Comparison of ENCODE assay signal across 10 mouse cellular contexts in the genomic region with DNA sequence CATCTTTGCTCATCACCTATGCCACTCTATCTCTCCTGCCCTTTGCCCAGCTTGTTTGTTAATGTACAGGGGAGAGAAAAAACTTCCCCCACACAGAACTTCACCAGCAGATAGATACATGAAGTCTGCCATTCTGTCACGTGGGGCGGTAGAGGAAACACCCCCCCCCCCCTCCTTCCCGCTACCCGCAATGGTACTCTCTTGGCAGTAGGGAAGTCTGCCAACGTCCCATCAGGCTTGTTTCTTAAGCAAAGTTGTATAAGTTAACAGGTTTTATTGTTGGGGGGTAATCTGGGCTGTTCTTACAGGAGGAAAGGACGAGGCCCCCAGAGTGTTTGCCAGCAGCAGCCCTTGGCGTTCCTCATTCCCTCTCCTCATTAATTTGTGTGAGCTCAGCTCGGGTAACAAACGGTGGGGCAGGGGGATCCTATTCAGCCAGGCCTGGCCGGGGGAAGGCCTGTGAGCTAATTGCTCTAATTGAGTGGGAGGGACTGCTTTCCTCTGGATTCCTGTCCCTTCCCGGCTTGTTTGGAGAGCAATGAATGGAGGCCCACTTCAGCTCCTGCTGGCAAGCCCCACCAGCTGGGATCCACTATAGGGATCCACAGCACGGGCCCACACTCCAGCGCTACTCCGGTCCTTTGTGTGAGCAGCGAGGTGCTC.
DNase-seq lines count a peak whose midpoint lies in the region; ATAC-seq and TF ChIP-seq lines count a peak whose summit lies in the region.
"Had no signal": no experiment of that assay in that cellular context is flagged by ENCODE, and none has a peak within 500 bp of the region (broad histone marks: within the 10 kb centered on the region; RNA-seq: fewer than 3 reads in every experiment).

No protein-coding gene starts in this region.

- no peak overlapping the region for H3K27ac ChIP-seq in intestine, embryonic 14.5 days (ENCODE audit: low read depth)
- no peak overlapping the region for H3K27ac ChIP-seq in intestine, postnatal 0 days (ENCODE audit: low read depth, low read length)
- peak overlapping the region; percentile 4; the same call in 1 of the 2 replicates for H3K27ac ChIP-seq in hindbrain, embryonic 11.5 days (ENCODE audit: low read depth, low read length)
- H3K27ac ChIP-seq in midbrain, embryonic 11.5 days (ENCODE audit: low read depth, low read length) = peak overlapping the region; percentile 33; the same call in 1 of the 2 replicates
- H3K27ac ChIP-seq in gastrocnemius, adult 2 months = no peak overlapping the region

- no peak overlapping the region for H3K4me3 ChIP-seq in intestine, embryonic 14.5 days (ENCODE audit: low read depth, low read length)
- no peak overlapping the region for H3K4me3 ChIP-seq in intestine, postnatal 0 days (ENCODE audit: low read depth, low read length)
- H3K4me3 ChIP-seq in hindbrain, embryonic 11.5 days (ENCODE audit: low read depth, low read length) = no peak overlapping the region
- H3K4me3 ChIP-seq in midbrain, embryonic 11.5 days (ENCODE audit: low read depth, low read length) = no peak overlapping the region
- no peak overlapping the region for H3K4me3 ChIP-seq in gastrocnemius, adult 2 months

- H3K4me1 ChIP-seq in intestine, embryonic 14.5 days (replicated peaks; ENCODE audit: control insufficient read depth, insufficient read depth, low read length) = peaks cover 11% of the 10 kb centered on the region
- no peaks in the 10 kb centered on the region for H3K4me1 ChIP-seq in intestine, postnatal 0 days (replicated peaks; ENCODE audit: control insufficient read depth, insufficient read depth, low read length)
- H3K4me1 ChIP-seq in hindbrain, embryonic 11.5 days (replicated peaks; ENCODE audit: control insufficient read depth, insufficient read depth, low read length) = 0 out of 2 replicates have a peak, but pooled peaks cover 4% of the 10 kb centered on the region
- H3K4me1 ChIP-seq in midbrain, embryonic 11.5 days (ENCODE audit: control insufficient read depth, insufficient read depth, low read length) = peaks cover 12% of the 10 kb centered on the region; the same call in 1 of the 2 replicates

- 35% methylated on average over 15 of the region's 15 CpGs for WGBS in intestine, embryonic 14.5 days
- WGBS in intestine, postnatal 0 days = 54% methylated on average over 15 of the region's 15 CpGs
- 13% methylated on average over 14 of the region's 15 CpGs for WGBS in hindbrain, embryonic 11.5 days
- 22% methylated on average over 15 of the region's 15 CpGs for WGBS in midbrain, embryonic 11.5 days

- no peak overlapping the region for H3K9ac ChIP-seq in intestine, embryonic 14.5 days (ENCODE audit: low read length)
- H3K9ac ChIP-seq in intestine, postnatal 0 days (ENCODE audit: low read depth, low read length) = no peak overlapping the region
- peak overlapping the region; percentile 24; the same call in 1 of the 2 replicates for H3K9ac ChIP-seq in hindbrain, embryonic 11.5 days (ENCODE audit: low read depth, low read length)
- peak overlapping the region; percentile 42; the same call in 1 of the 2 replicates for H3K9ac ChIP-seq in midbrain, embryonic 11.5 days (ENCODE audit: low read length)

- H3K27me3 ChIP-seq in intestine, embryonic 14.5 days (replicated peaks; ENCODE audit: control insufficient read depth, insufficient read depth, low read length) = no peaks in the 10 kb centered on the region
- H3K27me3 ChIP-seq in intestine, postnatal 0 days (replicated peaks; ENCODE audit: control insufficient read depth, insufficient read depth, low read length) = no peaks in the 10 kb centered on the region
- H3K27me3 ChIP-seq in hindbrain, embryonic 11.5 days (ENCODE audit: control insufficient read depth, insufficient read depth, low read length) = no peaks in the 10 kb centered on the region
- no peaks in the 10 kb centered on the region for H3K27me3 ChIP-seq in midbrain, embryonic 11.5 days (ENCODE audit: control insufficient read depth, insufficient read depth, low read length)
- H3K27me3 ChIP-seq: CH12.LX had no signal

- intact Hi-C loops in gastrocnemius, adult 2 months (cut with DNase I) = no loop called here

- H3K4me2 ChIP-seq in intestine, embryonic 14.5 days (ENCODE audit: low read length) = no peak overlapping the region
- no peak overlapping the region for H3K4me2 ChIP-seq in intestine, postnatal 0 days (replicated peaks; ENCODE audit: low read depth)
- no peak overlapping the region; the same call in 1 of the 2 replicates for H3K4me2 ChIP-seq in hindbrain, embryonic 11.5 days (replicated peaks; ENCODE audit: low read depth, low read length)
- no peak overlapping the region for H3K4me2 ChIP-seq in midbrain, embryonic 11.5 days

- no peaks in the 10 kb centered on the region for H3K9me3 ChIP-seq in intestine, embryonic 14.5 days (ENCODE audit: control insufficient read depth, low read length)
- H3K9me3 ChIP-seq in intestine, postnatal 0 days (ENCODE audit: control insufficient read depth) = no peaks in the 10 kb centered on the region
- H3K9me3 ChIP-seq in hindbrain, embryonic 11.5 days (ENCODE audit: control insufficient read depth, low read length) = no peaks in the 10 kb centered on the region
- H3K9me3 ChIP-seq in midbrain, embryonic 11.5 days (ENCODE audit: control insufficient read depth, low read length) = no peaks in the 10 kb centered on the region

- ATAC-seq in intestine, embryonic 14.5 days (replicated peaks; ENCODE audit: low FRiP score, low TSS enrichment, low read depth) = 0 out of 2 replicates have a peak, but pooled peaks have one; percentile 47
- ATAC-seq in intestine, postnatal 0 days = no peak
- peak; percentile 83 for ATAC-seq in hindbrain, embryonic 11.5 days (ENCODE audit: low FRiP score)
- ATAC-seq in midbrain, embryonic 11.5 days (ENCODE audit: low FRiP score) = peak; percentile 78

- TF ChIP-seq CTCF in intestine, postnatal 0 days (IDR thresholded peaks at IDR 0.05; ENCODE audit: low read depth) = no peak
- TF ChIP-seq CTCF in gastrocnemius, adult 2 months (IDR thresholded peaks at IDR 0.05) = no peak

- no peaks in the 10 kb centered on the region for H3K36me3 ChIP-seq in intestine, embryonic 14.5 days (ENCODE audit: control insufficient read depth, insufficient read depth, low read length)
- H3K36me3 ChIP-seq in intestine, postnatal 0 days (ENCODE audit: control insufficient read depth, insufficient read depth) = no peaks in the 10 kb centered on the region
- no peaks in the 10 kb centered on the region for H3K36me3 ChIP-seq in hindbrain, embryonic 11.5 days (ENCODE audit: control insufficient read depth, insufficient read depth, low read length)
- H3K36me3 ChIP-seq in midbrain, embryonic 11.5 days (ENCODE audit: control insufficient read depth, insufficient read depth, low read length) = no peaks in the 10 kb centered on the region

- DNase-seq in intestine, embryonic 14.5 days (ENCODE audit: low spot score) = peak; percentile 58
- peak; percentile 72 for DNase-seq in embryo, embryonic 10 days (ENCODE audit: low spot score)
- peak; percentile 66 for DNase-seq in hindbrain, embryonic 11.5 days (ENCODE audit: low spot score)
- peak; percentile 91 for DNase-seq in midbrain, embryonic 11.5 days (ENCODE audit: low spot score, missing footprints)
- no peak for DNase-seq in MN1 (ENCODE audit: low spot score)
- no peak for DNase-seq in gastrocnemius, adult 2 months
- DNase-seq in cerebellum, postnatal 25 days = no peak
- DNase-seq: cerebellum, adult 11 months had no signal

Comparison
In these comparisons a context has a peak if more than half of its experiments do, and no peak if none do; other contexts are left out.
1. DNase-seq: peak in intestine, embryonic 14.5 days (single experiment), embryo, embryonic 10 days (single experiment), hindbrain, embryonic 11.5 days (single experiment) and midbrain, embryonic 11.5 days (single experiment); none in MN1 (single experiment), gastrocnemius, adult 2 months (single experiment) and cerebellum, postnatal 25 days (0 of 2).
2. H3K27ac ChIP-seq: peak in hindbrain, embryonic 11.5 days (single experiment) and midbrain, embryonic 11.5 days (single experiment); none in intestine, embryonic 14.5 days (single experiment), intestine, postnatal 0 days (single experiment) and gastrocnemius, adult 2 months (single experiment).
3. H3K9ac ChIP-seq: peak in hindbrain, embryonic 11.5 days (single experiment) and midbrain, embryonic 11.5 days (single experiment); none in intestine, embryonic 14.5 days (single experiment) and intestine, postnatal 0 days (single experiment).